Mouse (Mus musculus): ENCODE measurements around the gene Zeb2.

- TF ChIP-seq MAX (IDR thresholded peaks at IDR 0.05; ENCODE audit: low read depth) (no peak), POLR2A (IDR thresholded peaks at IDR 0.05; ENCODE audit: insufficient read length, low read depth) (no peak), CEBPB (IDR thresholded peaks at IDR 0.05; ENCODE audit: insufficient read depth, poor library complexity, severe bottlenecking) (no peak), TCF12 (IDR thresholded peaks at IDR 0.05; ENCODE audit: insufficient read depth, poor library complexity, severe bottlenecking) (no peak), MYOD1 (IDR thresholded peaks at IDR 0.05; ENCODE audit: control insufficient read depth in 1 of 3, insufficient read length in 2 of 3, low read depth in 2 of 3) (no peak), USF1 (IDR thresholded peaks at IDR 0.05; ENCODE audit: low read depth) (no peak)
Measured at GRCm38 (mm10) chr2:45096638-45097247, 20.5 kb downstream of the Zeb2 start.
